Mouse (Mus musculus) embryonic fibroblast, embryonic 13.5 days (primary cell): Measurements from ENCODE around the gene Rbms3.

Source experiments
- CTCF ChIP-seq: IDR thresholded peaks from 2 replicates; pipeline ENCODE4 v1.5.1; 2011; ENCODE audit warnings: mild to moderate bottlenecking, control low read depth, low read length, moderate library complexity, borderline replicate concordance; ENCODE audit not compliant: insufficient read depth
- POLR2A ChIP-seq: IDR thresholded peaks from 2 replicates; pipeline ENCODE4 v1.6.1; 2011; ENCODE audit warnings: low read depth, mild to moderate bottlenecking, control low read depth, low read length, moderate library complexity

DNA sequence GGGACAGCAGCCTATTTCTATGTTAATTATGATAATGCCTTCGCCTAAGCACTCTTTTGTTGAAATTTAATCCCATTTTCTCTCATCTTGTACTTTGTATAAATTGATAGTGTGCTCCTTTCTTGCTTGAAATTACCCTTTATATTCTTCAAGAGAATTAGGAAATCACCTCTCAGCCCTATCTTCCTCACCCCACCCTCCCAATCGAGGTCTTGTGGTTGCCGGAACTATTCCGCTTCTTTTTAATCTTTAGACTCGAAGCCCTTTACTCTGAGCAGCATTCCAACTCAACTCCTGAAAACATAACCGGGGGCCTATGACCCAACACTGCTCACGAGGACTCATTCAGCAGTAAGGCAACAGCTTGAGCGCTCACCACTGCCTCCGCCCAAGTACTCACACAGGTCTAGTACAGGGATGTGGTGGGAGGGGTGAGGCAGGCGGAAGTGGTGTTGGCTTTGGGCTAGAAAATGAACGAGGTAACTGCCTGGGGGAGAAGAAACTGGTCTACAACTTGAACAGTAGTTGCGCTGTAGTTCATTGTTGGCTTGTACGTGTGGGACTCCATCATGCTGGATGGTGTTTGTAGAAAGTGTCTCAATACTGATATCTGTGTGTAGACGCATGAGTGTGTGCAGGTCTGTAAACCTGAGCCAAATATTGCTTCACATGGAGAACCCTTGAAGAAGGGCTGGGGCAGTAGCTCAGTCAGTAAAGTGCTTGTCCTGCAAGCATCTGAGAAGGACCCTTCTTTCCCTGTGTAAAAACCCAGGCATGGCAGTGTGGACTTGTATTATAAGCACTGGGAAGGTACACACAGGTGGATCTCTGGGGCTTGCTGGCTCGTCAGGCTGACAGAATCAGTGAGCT, 331.8 kb downstream of the Rbms3 start:
- TF ChIP-seq CTCF (no peak), POLR2A (no peak)
